Mouse (Mus musculus) thymus, adult 2 months (tissue): ENCODE results near the gene Bcl3.

ENCODE experiments used
- CTCF ChIP-seq: fragments of 200-500 bp; IDR thresholded peaks from 2 replicates; pipeline ENCODE4 v1.5.1; 2012; ENCODE audit warnings: mild to moderate bottlenecking, control low read depth, low read length, moderate library complexity, borderline replicate concordance; ENCODE audit not compliant: control insufficient read depth, poor library complexity, insufficient read depth; ENCODE audit errors: extremely low read depth
- POLR2A ChIP-seq: fragments of 200-500 bp; IDR thresholded peaks from 2 replicates; pipeline ENCODE4 v1.6.1; 2012; ENCODE audit warnings: mild to moderate bottlenecking, low read length, control low read depth, moderate library complexity; ENCODE audit not compliant: control insufficient read depth, poor library complexity, insufficient read depth; ENCODE audit errors: extremely low read depth

- TF ChIP-seq POLR2A: no peak
- peak; percentile 74 for TF ChIP-seq CTCF
Measured at GRCm38 (mm10) chr7:19784764-19785535, 37.6 kb downstream of the Bcl3 start.
